8 mouse cellular contexts compared by ENCODE assay signal in the genomic region with DNA sequence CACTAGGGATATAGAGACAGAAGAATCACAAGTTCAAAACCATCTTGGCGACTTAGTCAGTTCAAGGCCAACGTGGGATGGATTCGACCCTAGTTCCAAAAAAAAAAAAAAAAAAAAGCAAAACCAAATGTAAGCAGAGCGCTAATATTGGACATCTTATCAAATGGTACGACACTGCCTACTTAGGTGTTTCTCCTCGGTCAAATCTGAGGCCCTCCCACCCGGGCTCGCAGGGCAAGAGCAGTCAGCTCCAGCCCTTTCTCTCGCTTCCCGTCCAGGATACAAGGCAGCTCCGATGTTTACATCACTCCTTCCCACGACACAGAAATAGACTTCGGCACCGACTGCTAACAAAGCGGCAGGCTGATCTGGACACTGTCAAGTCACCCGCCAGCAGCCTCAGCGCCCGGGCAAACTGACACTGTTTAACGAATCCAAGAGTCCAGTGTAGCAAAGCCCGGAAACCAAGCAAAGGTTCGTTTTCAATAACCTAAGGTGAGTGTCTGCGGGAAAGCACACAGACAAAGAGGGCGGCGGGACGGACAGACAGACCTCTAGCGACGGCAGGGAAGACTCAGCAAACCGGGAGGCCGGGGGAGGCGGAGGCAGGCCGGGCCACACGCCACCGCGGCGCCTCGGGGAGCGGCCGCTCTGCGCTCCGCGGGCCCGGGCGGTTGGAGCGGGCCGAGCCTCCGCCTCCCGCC. TPM values are rescaled to one million over a fixed set of nuclear protein-coding genes. Genes with fewer than 3 reads are reported as not detected.
DNase-seq lines count a peak whose midpoint lies in the region; ATAC-seq and TF ChIP-seq lines count a peak whose summit lies in the region.

No protein-coding gene starts in this region.

- peaks cover 6% of the 10 kb centered on the region; the same call in 1 of the 2 replicates for H3K9me3 ChIP-seq in forebrain, embryonic 12.5 days
- no peaks in the 10 kb centered on the region for H3K9me3 ChIP-seq in hindbrain, embryonic 15.5 days
- 0 out of 2 replicates have a peak, but pooled peaks cover 3% of the 10 kb centered on the region for H3K9me3 ChIP-seq in liver, embryonic 12.5 days (replicated peaks)
- H3K9me3 ChIP-seq in midbrain, postnatal 0 days (ENCODE audit: low read length), result no peaks in the 10 kb centered on the region

- H3K9ac ChIP-seq in forebrain, embryonic 12.5 days, result peak overlapping the region; percentile 84
- H3K9ac ChIP-seq in hindbrain, embryonic 15.5 days, result peak overlapping the region; percentile 79
- H3K9ac ChIP-seq in liver, embryonic 12.5 days, result peak overlapping the region; percentile 83
- H3K9ac ChIP-seq in midbrain, postnatal 0 days (replicated peaks; ENCODE audit: low read length, poor library complexity, severe bottlenecking), result peak overlapping the region; percentile 87

- peak overlapping the region; percentile 85 for H3K4me3 ChIP-seq in forebrain, embryonic 12.5 days (replicated peaks)
- H3K4me3 ChIP-seq in hindbrain, embryonic 15.5 days, result peak overlapping the region; percentile 71
- H3K4me3 ChIP-seq in liver, embryonic 12.5 days, result peak overlapping the region; percentile 73
- H3K4me3 ChIP-seq in midbrain, postnatal 0 days (ENCODE audit: low read depth, low read length), result peak overlapping the region; percentile 75

- H3K27me3 ChIP-seq in forebrain, embryonic 12.5 days, result peaks cover 16% of the 10 kb centered on the region
- H3K27me3 ChIP-seq in hindbrain, embryonic 15.5 days, result no peaks in the 10 kb centered on the region
- no peaks in the 10 kb centered on the region; the same call in 1 of the 2 replicates for H3K27me3 ChIP-seq in liver, embryonic 12.5 days (replicated peaks)
- H3K27me3 ChIP-seq in midbrain, postnatal 0 days (ENCODE audit: insufficient read depth, low read length), result no peaks in the 10 kb centered on the region

- H3K4me1 ChIP-seq in forebrain, embryonic 12.5 days, result peaks cover 22% of the 10 kb centered on the region
- H3K4me1 ChIP-seq in hindbrain, embryonic 15.5 days (replicated peaks), result peaks cover 30% of the 10 kb centered on the region
- peaks cover 42% of the 10 kb centered on the region for H3K4me1 ChIP-seq in liver, embryonic 12.5 days
- H3K4me1 ChIP-seq in midbrain, postnatal 0 days (ENCODE audit: insufficient read depth, low read length), result 0 out of 2 replicates have a peak, but pooled peaks cover 2% of the 10 kb centered on the region

- WGBS in forebrain, embryonic 12.5 days, result 3% methylated on average over 38 of the region's 47 CpGs
- 2% methylated on average over 45 of the region's 47 CpGs for WGBS in hindbrain, embryonic 15.5 days
- 2% methylated on average over 38 of the region's 47 CpGs for WGBS in liver, embryonic 12.5 days (ENCODE audit: insufficient replicate concordance)
- 2% methylated on average over 46 of the region's 47 CpGs for WGBS in midbrain, postnatal 0 days

- peaks cover 26% of the 10 kb centered on the region for H3K36me3 ChIP-seq in forebrain, embryonic 12.5 days (replicated peaks)
- peaks cover 21% of the 10 kb centered on the region for H3K36me3 ChIP-seq in hindbrain, embryonic 15.5 days
- H3K36me3 ChIP-seq in liver, embryonic 12.5 days, result peaks cover 22% of the 10 kb centered on the region
- peaks cover 13% of the 10 kb centered on the region for H3K36me3 ChIP-seq in midbrain, postnatal 0 days (ENCODE audit: insufficient read depth, low read length)

- H3K4me2 ChIP-seq in forebrain, embryonic 12.5 days, result peak overlapping the region; percentile 71
- peak overlapping the region; percentile 66 for H3K4me2 ChIP-seq in hindbrain, embryonic 15.5 days
- H3K4me2 ChIP-seq in liver, embryonic 12.5 days, result peak overlapping the region; percentile 93
- H3K4me2 ChIP-seq in midbrain, postnatal 0 days (ENCODE audit: low read depth, low read length, poor library complexity, severe bottlenecking), result peak overlapping the region; percentile 57

- peak overlapping the region; percentile 85 for H3K27ac ChIP-seq in forebrain, embryonic 12.5 days
- H3K27ac ChIP-seq in hindbrain, embryonic 15.5 days (replicated peaks), result peak overlapping the region; percentile 85
- H3K27ac ChIP-seq in liver, embryonic 12.5 days, result peak overlapping the region; percentile 89
- H3K27ac ChIP-seq in midbrain, postnatal 0 days (ENCODE audit: low read depth, low read length), result peak overlapping the region; percentile 85

- ATAC-seq in forebrain, embryonic 12.5 days (ENCODE audit: low FRiP score), result peak; percentile 71
- ATAC-seq in hindbrain, embryonic 15.5 days (ENCODE audit: low FRiP score, low read depth), result peak; percentile 28; the same call in 1 of the 2 replicates
- ATAC-seq in liver, embryonic 12.5 days, result peak; percentile 44
- peak; percentile 50 for ATAC-seq in midbrain, postnatal 0 days (ENCODE audit: low FRiP score)

- DNase-seq in cerebellum, adult 9-10 months, result peak; percentile 75
- no peak for DNase-seq in cerebellum, postnatal 4 days (ENCODE audit: low spot score in 2 of 2)
- peak; percentile 54 for DNase-seq in ZHBTc4 (ENCODE audit: low read depth, low spot score)
- peak; percentile 64 for DNase-seq in midbrain, postnatal 0 days (ENCODE audit: low spot score)
- DNase-seq in urinary bladder, postnatal 14 days (ENCODE audit: low spot score), result no peak

- no peak for TF ChIP-seq CTCF in midbrain, postnatal 0 days (IDR thresholded peaks at IDR 0.05)

RNA-seq across cellular contexts. Expression of a gene that starts 0.5 kb away (rescaled TPM):
- 103 and 109 TPM in 2 replicates for polyA plus RNA-seq in forebrain, embryonic 12.5 days (2016; fragmentation: Nextera tagmentation; extraction: Ambion mirVana)
- polyA plus RNA-seq in hindbrain, embryonic 15.5 days (2015; fragmentation: Nextera tagmentation; extraction: Ambion mirVana), result 120 and 127 TPM in 2 replicates
- 23.7 and 25.7 TPM in 2 replicates for polyA plus RNA-seq in liver, embryonic 12.5 days (2016; fragmentation: Nextera tagmentation; extraction: Ambion mirVana)
- 98.2 and 110 TPM in 2 replicates for total RNA-seq in midbrain, postnatal 0 days (2014; rRNA removed)
- polyA plus RNA-seq in midbrain, postnatal 0 days (2015; fragmentation: Nextera tagmentation; extraction: Ambion mirVana), result 119 and 124 TPM in 2 replicates

RNA-seq across cellular contexts. Expression of a gene that starts 12.8 kb away (rescaled TPM):
- 49.3 and 51.4 TPM in 2 replicates for polyA plus RNA-seq in forebrain, embryonic 12.5 days (2016; fragmentation: Nextera tagmentation; extraction: Ambion mirVana)
- 52.2 and 53.6 TPM in 2 replicates for polyA plus RNA-seq in hindbrain, embryonic 15.5 days (2015; fragmentation: Nextera tagmentation; extraction: Ambion mirVana)
- 41.2 and 42.7 TPM in 2 replicates for polyA plus RNA-seq in liver, embryonic 12.5 days (2016; fragmentation: Nextera tagmentation; extraction: Ambion mirVana)
- 41.8 and 45.1 TPM in 2 replicates for total RNA-seq in midbrain, postnatal 0 days (2014; rRNA removed)
- 37.8 and 42.1 TPM in 2 replicates for polyA plus RNA-seq in midbrain, postnatal 0 days (2015; fragmentation: Nextera tagmentation; extraction: Ambion mirVana)

Comparison
In these comparisons a context has a peak if more than half of its experiments do, and no peak if none do; other contexts are left out.
1. DNase-seq: peak in cerebellum, adult 9-10 months (single experiment), ZHBTc4 (single experiment) and midbrain, postnatal 0 days (single experiment); none in cerebellum, postnatal 4 days (0 of 2) and urinary bladder, postnatal 14 days (single experiment).
2. Peak in every context shown above with its lines, with median percentiles within 50 percentile points of each other: ATAC-seq, H3K27ac ChIP-seq, H3K4me2 ChIP-seq, H3K4me3 ChIP-seq and H3K9ac ChIP-seq.